Mouse (Mus musculus) liver, embryonic 12.5 days (tissue): ENCODE results near the gene Zer1. TPM values are rescaled to one million over a fixed set of nuclear protein-coding genes. Genes with fewer than 3 reads are reported as not detected.

ENCODE experiments used
- polyA plus RNA-seq: library from polyadenylated mRNA; unstranded; fragments of >200 nt; fragmentation: Nextera tagmentation; extraction: Ambion mirVana; gene quantifications from 2 replicates; pipeline ENCODE4 v1.2.1, GENCODE M21; 2016

The Zer1 gene
- polyA plus RNA-seq, 1 experiment from 2014 or later = 4.3 TPM

Other genes starting within 250 kb of the Zer1 start
- 69.8 and 72.1 TPM in 2 replicates for gene Odf2, start 235.4 kb downstream of the Zer1 start, polyA plus RNA-seq
- gene Gle1, start 189.2 kb downstream of the Zer1 start, polyA plus RNA-seq = 38.8 and 43.1 TPM in 2 replicates
- 18.8 and 19.0 TPM in 2 replicates for gene Sptan1, start 159.0 kb downstream of the Zer1 start, polyA plus RNA-seq
- gene Wdr34, start 75.7 kb downstream of the Zer1 start, polyA plus RNA-seq = 13.2 and 15.4 TPM in 2 replicates
- gene Set, start 67.2 kb downstream of the Zer1 start, polyA plus RNA-seq = 409 and 423 TPM in 2 replicates
- 4.6 and 5.1 TPM in 2 replicates for gene Pkn3, start 46.9 kb downstream of the Zer1 start, polyA plus RNA-seq
- 29.7 and 31.0 TPM in 2 replicates for gene Zdhhc12, start 30.9 kb downstream of the Zer1 start, polyA plus RNA-seq
- gene Tbc1d13, start 9.2 kb upstream of the Zer1 start, polyA plus RNA-seq = 2.9 and 3.3 TPM in 2 replicates
- 23.0 and 23.3 TPM in 2 replicates for gene Endog, start 46.9 kb upstream of the Zer1 start, polyA plus RNA-seq
- gene Spout1, start 53.9 kb upstream of the Zer1 start, polyA plus RNA-seq = 54.4 and 55.1 TPM in 2 replicates
- gene Kyat1, start 81.3 kb upstream of the Zer1 start, polyA plus RNA-seq = 11.3 and 11.4 TPM in 2 replicates
- 12.8 and 13.9 TPM in 2 replicates for gene Lrrc8a, start 113.1 kb upstream of the Zer1 start, polyA plus RNA-seq
- 0.11 and 0.12 TPM in 2 replicates for gene Gm28035, start 116.0 kb upstream of the Zer1 start, polyA plus RNA-seq
- 6.9 and 7.4 TPM in 2 replicates for gene Phyhd1, start 141.6 kb upstream of the Zer1 start, polyA plus RNA-seq
- gene Gm28038, start 156.5 kb upstream of the Zer1 start, polyA plus RNA-seq = not detected in 2 replicates
- 15.5 and 17.5 TPM in 2 replicates for gene Dolk, start 161.7 kb upstream of the Zer1 start, polyA plus RNA-seq
- 23.9 and 25.8 TPM in 2 replicates for gene Nup188, start 161.8 kb upstream of the Zer1 start, polyA plus RNA-seq
- gene Sh3glb2, start 234.8 kb upstream of the Zer1 start, polyA plus RNA-seq = 30.3 and 33.7 TPM in 2 replicates
- 12.7 and 13.6 TPM in 2 replicates for gene Miga2, start 239.6 kb upstream of the Zer1 start, polyA plus RNA-seq